Mouse (Mus musculus) cerebellum, adult 18-20 months (tissue): ENCODE results near the gene Prkch.
"Not testable (repeated sequence)": the region's sequence is repeated elsewhere in the genome, so short reads cannot be mapped to it uniquely, and the experiment has no call there.

Experiments
- DNase-seq, 2 experiments: peaks; one replicate each; pipeline ENCODE4 v3.0.0; 2021

Prkch gene

GRCm38 (mm10) chr12:73584610-73585240 lies at the start of gene Prkch:
Gene Prkch (plus strand): TSS chr12:73584796.
- DNase-seq, result peak; percentile 12 to 15

- DNase-seq, result no peak
Observed at GRCm38 (mm10) chr12:73537499-73538138, 47.0 kb upstream of the Prkch start.

- not testable (repeated sequence) for DNase-seq
Observed at GRCm38 (mm10) chr12:73538139-73538508, 46.5 kb upstream of the Prkch start.

GRCm38 (mm10) chr12:73539151-73539550 lies 45.4 kb upstream of the Prkch start:
- no peak for DNase-seq

- DNase-seq, result no peak
Observed at GRCm38 (mm10) chr12:73540402-73540801, 44.2 kb upstream of the Prkch start.

GRCm38 (mm10) chr12:73543191-73543590 lies 41.4 kb upstream of the Prkch start:
- DNase-seq, result no peak

- no peak for DNase-seq
Observed at GRCm38 (mm10) chr12:73544736-73545671, 39.6 kb upstream of the Prkch start.

- no peak for DNase-seq
Observed at GRCm38 (mm10) chr12:73545672-73546085, 38.9 kb upstream of the Prkch start.

GRCm38 (mm10) chr12:73546086-73546711 lies 38.4 kb upstream of the Prkch start, which contains the start of gene Tmem30b:
Gene Tmem30b (minus strand): TSS chr12:73546392.
- DNase-seq, result no peak

GRCm38 (mm10) chr12:73547646-73548045 lies 37.0 kb upstream of the Prkch start:
- no peak for DNase-seq

- no peak for DNase-seq
Observed at GRCm38 (mm10) chr12:73548259-73548658, 36.3 kb upstream of the Prkch start.

GRCm38 (mm10) chr12:73554155-73554554 lies 30.4 kb upstream of the Prkch start:
- DNase-seq, result peak; percentile 53 to 55

- no peak for DNase-seq
Observed at GRCm38 (mm10) chr12:73558525-73559195, 25.9 kb upstream of the Prkch start.

GRCm38 (mm10) chr12:73560091-73560490 lies 24.5 kb upstream of the Prkch start:
- no peak for DNase-seq

- DNase-seq, result not testable (repeated sequence)
Observed at GRCm38 (mm10) chr12:73563122-73563521, 21.5 kb upstream of the Prkch start.

GRCm38 (mm10) chr12:73564176-73564575 lies 20.4 kb upstream of the Prkch start:
- DNase-seq, result no peak

- no peak for DNase-seq
Observed at GRCm38 (mm10) chr12:73564795-73565619, 19.6 kb upstream of the Prkch start.

GRCm38 (mm10) chr12:73565620-73565969 lies 19.0 kb upstream of the Prkch start:
- no peak for DNase-seq

- DNase-seq, result no peak
Observed at GRCm38 (mm10) chr12:73574632-73575031, 10.0 kb upstream of the Prkch start.

- DNase-seq, result no peak
Observed at GRCm38 (mm10) chr12:73578141-73578540, 6.5 kb upstream of the Prkch start.

GRCm38 (mm10) chr12:73580811-73581210 lies 3.8 kb upstream of the Prkch start:
- DNase-seq, result no peak

GRCm38 (mm10) chr12:73583318-73583717 lies 1.3 kb upstream of the Prkch start:
- no peak for DNase-seq
